Mouse (Mus musculus) liver, embryonic 14.5 days (tissue): Measurements from ENCODE around the gene Rhbdl3.

ENCODE experiments used
- CTCF ChIP-seq: IDR thresholded peaks from 2 replicates; pipeline ENCODE4 v1.5.1; 2016; ENCODE audit warnings: antibody characterized with exemption, low read depth, control low read depth
- EP300 ChIP-seq: IDR thresholded peaks from 2 replicates; pipeline ENCODE4 v1.6.1; 2016; ENCODE audit warnings: antibody characterized with exemption, low read depth

GRCm38 (mm10) chr11:80284641-80285040 lies 16.1 kb upstream of the Rhbdl3 start:
- TF ChIP-seq CTCF (no peak), EP300 (no peak)
